Mouse (Mus musculus): ENCODE measurements at regions not wholly inside any gene's neighbourhood (a gene's known extent, or its start where the extent isn't known, plus 50 kb on each side); places are given as distances from the start of the nearest gene placed in this dataset.
"Not testable (repeated sequence)": the region's sequence is repeated elsewhere in the genome, so short reads cannot be mapped to it uniquely, and the experiment has no call there.

DNA sequence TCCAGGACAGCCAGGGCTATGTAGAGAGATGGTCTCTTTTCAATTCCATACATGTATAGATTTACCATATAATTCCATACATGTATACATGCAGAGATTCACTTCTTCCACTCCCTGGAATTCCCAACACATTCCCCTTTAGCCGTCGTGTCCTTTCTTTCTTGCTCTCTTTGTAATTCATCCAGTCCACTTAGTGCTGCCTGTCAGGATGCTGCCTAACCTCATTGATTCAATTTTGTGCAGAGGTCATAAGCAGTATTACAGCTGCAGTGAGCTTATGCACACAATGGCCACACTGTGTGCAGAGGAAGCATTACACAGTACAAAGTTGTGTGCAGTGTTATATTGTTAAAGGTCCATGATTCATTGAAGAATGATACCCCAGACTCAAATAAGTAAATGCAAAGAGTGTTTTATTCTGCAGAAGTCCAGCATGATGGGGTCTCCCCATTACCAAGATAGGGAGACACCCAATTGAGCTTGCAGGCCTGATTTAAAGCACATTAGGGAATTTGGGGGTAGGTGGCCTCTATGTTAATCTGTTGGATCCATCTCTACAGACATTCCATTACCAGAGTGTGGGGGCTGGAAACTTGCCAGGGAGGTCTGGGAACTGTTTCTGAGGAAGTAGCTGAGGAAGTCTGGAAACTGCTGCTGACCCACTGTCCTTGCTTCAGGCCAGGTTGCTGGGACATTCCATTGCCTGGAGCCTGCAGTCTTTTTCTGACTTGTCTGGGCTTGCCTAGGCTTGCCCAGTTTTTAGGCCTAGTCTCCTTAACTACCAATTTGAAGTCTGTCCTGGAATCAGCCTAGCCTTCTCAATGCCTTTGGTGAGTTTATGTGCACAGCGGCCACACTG, 72.8 kb downstream of the Fam161a start:
- WGBS, result 60% methylated on average over 3 of the region's 3 CpGs
- no peaks in the 10 kb centered on the region for H3K4me1 ChIP-seq (ENCODE audit: control insufficient read depth, insufficient read depth, low read length)
- H3K4me2 ChIP-seq (ENCODE audit: low read depth, low read length), result no peak overlapping the region

DNA sequence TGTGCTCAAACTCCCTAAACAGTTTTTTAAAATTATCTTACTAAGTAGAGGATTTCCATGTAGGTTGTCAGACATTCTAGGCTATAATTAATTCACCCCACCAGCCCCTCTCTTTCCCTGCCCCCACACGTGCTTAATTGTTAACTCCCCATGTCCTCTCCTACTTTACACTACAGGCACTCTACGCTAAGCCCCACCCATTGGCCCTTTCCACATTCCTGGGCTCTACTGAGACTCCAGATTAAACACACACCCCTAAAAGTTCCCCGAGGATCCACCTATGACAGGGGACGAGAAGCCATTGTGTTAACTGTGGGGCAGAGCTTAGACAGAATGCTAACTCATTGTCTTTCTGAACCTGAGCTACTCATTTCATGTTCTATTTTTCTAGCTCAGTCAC, 74.3 kb downstream of the Fam161a start:
- WGBS, result 53% methylated on average over 4 of the region's 4 CpGs

More for the DNA sequence above, 72.8 kb downstream of the Fam161a start:
- Histone ChIP-seq H3K4me3 (ENCODE audit: low read depth, low read length) (no peak overlapping the region), H3K9ac (replicated peaks; ENCODE audit: low read length) (no peak overlapping the region), H3K27me3 (ENCODE audit: control insufficient read depth, insufficient read depth, low read length) (no peaks in the 10 kb centered on the region), H3K36me3 (replicated peaks; ENCODE audit: control insufficient read depth, insufficient read depth, low read depth, low read length) (no peaks in the 10 kb centered on the region), H3K27ac (replicated peaks; ENCODE audit: low read depth, low read length) (no peak overlapping the region), H3K9me3 (replicated peaks; ENCODE audit: control insufficient read depth, low read length) (no peaks in the 10 kb centered on the region)
- ATAC-seq (replicated peaks; ENCODE audit: insufficient number of reproducible peaks, low FRiP score, low TSS enrichment, low read depth) (no peak), DNase-seq (ENCODE audit: low spot score) (peak; percentile 12)

DNA sequence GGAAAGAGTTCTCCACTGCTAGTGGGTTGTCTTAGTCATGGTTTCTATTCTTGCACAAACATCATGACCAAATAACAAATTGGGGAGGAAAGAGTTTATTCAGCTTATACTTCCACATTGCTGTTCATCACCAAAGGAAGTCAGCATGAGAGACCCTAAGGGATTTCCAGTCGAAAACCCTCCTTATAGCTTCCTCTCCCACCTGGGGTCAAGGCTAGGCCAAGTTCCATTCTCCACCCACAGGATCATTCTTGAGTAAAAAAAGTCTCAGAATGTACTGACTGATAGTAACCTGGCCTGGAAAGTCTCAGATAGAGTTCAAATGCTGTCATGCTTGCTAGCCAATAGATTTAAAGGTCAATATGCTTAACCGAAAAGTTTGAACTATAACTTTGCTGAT, 76.5 kb downstream of the Fam161a start:
- H3K4me2 ChIP-seq (ENCODE audit: low read depth, low read length); H3K9ac ChIP-seq (replicated peaks; ENCODE audit: low read length); H3K4me3 ChIP-seq (ENCODE audit: low read depth, low read length); H3K27me3 ChIP-seq (ENCODE audit: control insufficient read depth, insufficient read depth, low read length); H3K4me1 ChIP-seq (ENCODE audit: control insufficient read depth, insufficient read depth, low read length); DNase-seq (ENCODE audit: low spot score); H3K27ac ChIP-seq (replicated peaks; ENCODE audit: low read depth, low read length); H3K36me3 ChIP-seq (replicated peaks; ENCODE audit: control insufficient read depth, insufficient read depth, low read depth, low read length); H3K9me3 ChIP-seq (replicated peaks; ENCODE audit: control insufficient read depth, low read length); ATAC-seq (replicated peaks; ENCODE audit: insufficient number of reproducible peaks, low FRiP score, low TSS enrichment, low read depth): not testable (repeated sequence)
- 74% methylated on average over 2 of the region's 2 CpGs for WGBS

More for the DNA sequence above, 74.3 kb downstream of the Fam161a start:
- DNase-seq (ENCODE audit: low spot score) (no peak), ATAC-seq (replicated peaks; ENCODE audit: insufficient number of reproducible peaks, low FRiP score, low TSS enrichment, low read depth) (no peak)
- no peak overlapping the region for H3K9ac ChIP-seq (replicated peaks; ENCODE audit: low read length)
- H3K4me2 ChIP-seq (ENCODE audit: low read depth, low read length), result no peak overlapping the region
- no peaks in the 10 kb centered on the region for H3K36me3 ChIP-seq (replicated peaks; ENCODE audit: control insufficient read depth, insufficient read depth, low read depth, low read length)
- no peaks in the 10 kb centered on the region for H3K27me3 ChIP-seq (ENCODE audit: control insufficient read depth, insufficient read depth, low read length)
- H3K4me3 ChIP-seq (ENCODE audit: low read depth, low read length), result no peak overlapping the region
- no peaks in the 10 kb centered on the region for H3K9me3 ChIP-seq (replicated peaks; ENCODE audit: control insufficient read depth, low read length)
- no peak overlapping the region for H3K27ac ChIP-seq (replicated peaks; ENCODE audit: low read depth, low read length)
- no peaks in the 10 kb centered on the region for H3K4me1 ChIP-seq (ENCODE audit: control insufficient read depth, insufficient read depth, low read length)

DNA sequence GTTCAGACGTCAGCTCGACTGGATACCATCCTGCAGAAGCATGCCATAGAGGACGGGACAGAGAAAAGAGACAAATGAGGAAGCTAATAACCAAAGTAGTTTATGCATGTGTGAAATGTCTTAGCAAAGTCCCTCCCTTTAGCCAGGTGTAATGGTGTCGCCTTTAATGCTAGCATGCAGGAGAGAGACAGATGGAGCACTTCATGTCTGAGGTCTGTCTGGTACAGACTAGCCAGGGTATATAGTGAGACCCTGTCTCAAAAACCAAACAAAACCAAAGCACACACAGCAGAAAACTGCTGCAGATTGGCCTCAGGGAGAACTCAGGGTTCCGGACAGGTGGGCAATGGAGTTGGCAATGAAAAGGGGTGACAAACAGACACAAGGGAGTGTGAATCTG, 88.0 kb downstream of the Fam161a start:
- Histone ChIP-seq H3K9ac (replicated peaks; ENCODE audit: low read length) (no peak overlapping the region), H3K27ac (replicated peaks; ENCODE audit: low read depth, low read length) (no peak overlapping the region), H3K4me3 (ENCODE audit: low read depth, low read length) (no peak overlapping the region), H3K4me1 (ENCODE audit: control insufficient read depth, insufficient read depth, low read length) (no peaks in the 10 kb centered on the region), H3K36me3 (replicated peaks; ENCODE audit: control insufficient read depth, insufficient read depth, low read depth, low read length) (no peaks in the 10 kb centered on the region), H3K27me3 (ENCODE audit: control insufficient read depth, insufficient read depth, low read length) (no peaks in the 10 kb centered on the region), H3K4me2 (ENCODE audit: low read depth, low read length) (no peak overlapping the region), H3K9me3 (replicated peaks; ENCODE audit: control insufficient read depth, low read length) (no peaks in the 10 kb centered on the region)
- ATAC-seq (replicated peaks; ENCODE audit: insufficient number of reproducible peaks, low FRiP score, low TSS enrichment, low read depth) (no peak), DNase-seq (ENCODE audit: low spot score) (no peak)
- 88% methylated on average over 5 of the region's 5 CpGs for WGBS

DNA sequence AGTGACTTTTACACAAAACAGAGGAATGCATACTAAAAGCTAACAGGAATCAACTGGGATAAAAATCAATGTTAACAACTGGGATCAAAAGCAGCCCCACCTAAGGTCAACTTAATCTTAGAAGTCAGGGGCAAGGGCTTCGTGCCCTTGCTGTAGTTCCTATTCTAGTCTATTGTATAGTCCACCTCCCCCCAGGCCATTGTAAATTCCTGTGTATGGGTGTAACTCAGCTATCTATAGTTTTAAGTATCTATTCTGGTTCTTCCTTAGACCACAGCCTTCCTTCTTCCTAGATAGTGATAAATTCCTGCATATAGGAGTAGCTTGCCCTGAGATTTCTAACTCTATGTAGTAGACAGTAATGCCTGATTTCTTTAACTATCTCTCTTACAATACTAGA, 88.4 kb downstream of the Fam161a start:
- not testable (repeated sequence) for DNase-seq (ENCODE audit: low spot score); H3K4me2 ChIP-seq (ENCODE audit: low read depth, low read length); H3K9ac ChIP-seq (replicated peaks; ENCODE audit: low read length); H3K9me3 ChIP-seq (replicated peaks; ENCODE audit: control insufficient read depth, low read length); H3K27me3 ChIP-seq (ENCODE audit: control insufficient read depth, insufficient read depth, low read length); H3K4me1 ChIP-seq (ENCODE audit: control insufficient read depth, insufficient read depth, low read length); ATAC-seq (replicated peaks; ENCODE audit: insufficient number of reproducible peaks, low FRiP score, low TSS enrichment, low read depth); H3K27ac ChIP-seq (replicated peaks; ENCODE audit: low read depth, low read length); H3K36me3 ChIP-seq (replicated peaks; ENCODE audit: control insufficient read depth, insufficient read depth, low read depth, low read length); H3K4me3 ChIP-seq (ENCODE audit: low read depth, low read length)
- WGBS, result 48% methylated on average over 1 of the region's 1 CpGs

DNA sequence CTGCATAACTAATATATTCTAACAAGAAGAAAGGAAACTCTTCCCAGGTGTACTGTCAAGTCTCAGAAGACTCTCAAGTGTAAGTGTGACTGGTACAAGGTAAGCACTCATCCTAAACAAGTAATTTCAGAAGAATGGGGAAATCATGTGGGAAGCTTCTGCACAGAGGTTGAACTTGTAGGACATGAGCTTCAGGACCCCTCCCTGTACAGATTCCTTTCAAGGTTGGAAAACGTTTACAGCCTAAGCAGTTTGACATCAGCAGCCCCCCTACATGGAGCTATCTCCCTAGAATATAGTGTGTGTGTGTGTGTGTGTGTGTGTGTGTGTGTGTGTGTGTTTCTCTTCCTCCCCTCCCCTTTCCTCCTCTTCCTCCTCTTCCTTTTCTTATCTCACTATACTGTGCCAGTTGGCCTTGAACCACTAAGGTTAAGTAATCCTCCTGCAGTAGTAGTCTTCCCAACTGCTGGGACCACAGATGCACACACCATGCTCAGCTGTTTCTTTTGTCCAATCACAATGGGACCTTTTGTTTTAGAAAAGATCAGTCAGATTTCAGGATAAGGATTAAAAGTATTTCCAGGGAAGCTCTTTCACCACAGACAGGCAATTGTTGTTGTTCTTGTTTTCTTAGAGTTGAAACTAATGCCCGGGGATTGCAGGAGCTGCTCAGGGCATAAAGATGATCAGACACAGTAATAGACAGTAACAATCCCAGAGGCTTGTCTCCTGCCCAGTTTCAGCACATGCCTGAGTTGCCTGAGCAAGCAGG, 89.3 kb downstream of the Fam161a start:
- DNase-seq (ENCODE audit: low spot score), result no peak
- Histone ChIP-seq H3K4me1 (ENCODE audit: control insufficient read depth, insufficient read depth, low read length) (no peaks in the 10 kb centered on the region), H3K4me2 (ENCODE audit: low read depth, low read length) (no peak overlapping the region), H3K9me3 (replicated peaks; ENCODE audit: control insufficient read depth, low read length) (no peaks in the 10 kb centered on the region), H3K4me3 (ENCODE audit: low read depth, low read length) (no peak overlapping the region), H3K36me3 (replicated peaks; ENCODE audit: control insufficient read depth, insufficient read depth, low read depth, low read length) (no peaks in the 10 kb centered on the region), H3K27me3 (ENCODE audit: control insufficient read depth, insufficient read depth, low read length) (no peaks in the 10 kb centered on the region), H3K27ac (replicated peaks; ENCODE audit: low read depth, low read length) (no peak overlapping the region), H3K9ac (replicated peaks; ENCODE audit: low read length) (no peak overlapping the region)
- 40% methylated on average over 2 of the region's 2 CpGs for WGBS
- ATAC-seq (replicated peaks; ENCODE audit: insufficient number of reproducible peaks, low FRiP score, low TSS enrichment, low read depth), result no peak

DNA sequence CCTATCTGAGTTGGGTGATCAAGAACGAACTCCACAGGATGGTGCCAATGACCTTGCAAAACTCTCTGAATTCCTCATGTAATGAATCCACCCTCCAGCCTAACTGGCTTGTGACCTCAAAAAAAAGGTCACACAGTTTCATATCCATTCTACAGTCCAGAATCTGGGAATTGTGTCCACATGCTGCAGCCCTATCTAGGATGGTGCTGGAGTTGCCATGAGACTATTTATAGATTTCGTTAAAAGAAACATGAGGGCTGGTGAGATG, 89.8 kb downstream of the Fam161a start:
- Histone ChIP-seq H3K27ac (replicated peaks; ENCODE audit: low read depth, low read length) (no peak overlapping the region), H3K27me3 (ENCODE audit: control insufficient read depth, insufficient read depth, low read length) (no peaks in the 10 kb centered on the region), H3K36me3 (replicated peaks; ENCODE audit: control insufficient read depth, insufficient read depth, low read depth, low read length) (no peaks in the 10 kb centered on the region), H3K9ac (replicated peaks; ENCODE audit: low read length) (no peak overlapping the region), H3K4me2 (ENCODE audit: low read depth, low read length) (no peak overlapping the region), H3K9me3 (replicated peaks; ENCODE audit: control insufficient read depth, low read length) (no peaks in the 10 kb centered on the region), H3K4me3 (ENCODE audit: low read depth, low read length) (no peak overlapping the region), H3K4me1 (ENCODE audit: control insufficient read depth, insufficient read depth, low read length) (no peaks in the 10 kb centered on the region)
- 75% methylated on average over 2 of the region's 2 CpGs for WGBS
- DNase-seq (ENCODE audit: low spot score) (no peak), ATAC-seq (replicated peaks; ENCODE audit: insufficient number of reproducible peaks, low FRiP score, low TSS enrichment, low read depth) (no peak)

DNA sequence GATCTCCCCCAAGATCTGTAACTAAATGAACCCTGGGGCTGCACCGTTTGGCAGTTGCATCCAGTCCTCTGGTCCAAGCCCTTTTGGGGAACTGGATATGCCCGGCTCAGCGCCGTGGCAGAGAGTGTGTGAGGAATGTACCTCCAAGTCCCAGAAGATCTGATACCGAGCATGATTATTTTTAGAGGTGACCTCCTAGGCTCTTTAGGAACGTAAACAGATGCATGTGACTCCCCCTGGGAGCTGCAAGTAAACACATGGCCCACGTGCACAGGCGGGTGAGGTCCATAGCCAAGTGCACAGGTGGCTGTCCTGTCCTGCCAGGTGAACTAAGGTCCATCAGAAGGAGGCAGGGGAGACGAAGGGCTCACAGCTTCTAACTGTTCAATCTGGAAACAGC, 107.3 kb downstream of the Fam161a start:
- Histone ChIP-seq H3K27me3 (ENCODE audit: control insufficient read depth, insufficient read depth, low read length) (no peaks in the 10 kb centered on the region), H3K9ac (replicated peaks; ENCODE audit: low read length) (no peak overlapping the region), H3K4me2 (ENCODE audit: low read depth, low read length) (no peak overlapping the region), H3K4me3 (ENCODE audit: low read depth, low read length) (no peak overlapping the region), H3K27ac (replicated peaks; ENCODE audit: low read depth, low read length) (no peak overlapping the region), H3K36me3 (replicated peaks; ENCODE audit: control insufficient read depth, insufficient read depth, low read depth, low read length) (no peaks in the 10 kb centered on the region), H3K9me3 (replicated peaks; ENCODE audit: control insufficient read depth, low read length) (0 out of 2 replicates have a peak, but pooled peaks cover 2% of the 10 kb centered on the region), H3K4me1 (ENCODE audit: control insufficient read depth, insufficient read depth, low read length) (no peaks in the 10 kb centered on the region)
- WGBS, result 73% methylated on average over 9 of the region's 9 CpGs
- ATAC-seq (replicated peaks; ENCODE audit: insufficient number of reproducible peaks, low FRiP score, low TSS enrichment, low read depth) (no peak), DNase-seq (ENCODE audit: low spot score) (no peak)
